Mouse (Mus musculus): ENCODE results near the gene Man2a2.

- TF ChIP-seq CTCF (conservative IDR thresholded peaks at IDR 0.05 in 1 of 2, IDR thresholded peaks at IDR 0.05 in 1 of 2; ENCODE audit: low read depth in 2 of 2, low read length in 2 of 2), result no peak
- TF ChIP-seq POLR2AphosphoS2 (IDR thresholded peaks at IDR 0.05; ENCODE audit: low read depth, low read length), result no peak
- TF ChIP-seq ZKSCAN1 (IDR thresholded peaks at IDR 0.05; ENCODE audit: borderline replicate concordance, low read depth, low read length), result no peak
- TF ChIP-seq TCF12 (IDR thresholded peaks at IDR 0.05; ENCODE audit: low read depth, low read length), result no peak
- no peak for TF ChIP-seq POLR2A (IDR thresholded peaks at IDR 0.05; ENCODE audit: low read depth, low read length)
- no peak for TF ChIP-seq MAX (IDR thresholded peaks at IDR 0.05; ENCODE audit: low read length)
- no peak for TF ChIP-seq MEF2A (IDR thresholded peaks at IDR 0.05; ENCODE audit: borderline replicate concordance, low read depth, low read length)
- TF ChIP-seq ZNF384 (IDR thresholded peaks at IDR 0.05; ENCODE audit: low read depth, low read length), result no peak
- no peak for TF ChIP-seq USF1 (IDR thresholded peaks at IDR 0.05; ENCODE audit: low read depth, low read length)
- no peak for TF ChIP-seq EP300 (IDR thresholded peaks at IDR 0.05; ENCODE audit: low read length)
- no peak for TF ChIP-seq SMC3 (IDR thresholded peaks at IDR 0.05; ENCODE audit: low read depth, low read length)
- no peak for TF ChIP-seq KAT2A (IDR thresholded peaks at IDR 0.05; ENCODE audit: insufficient replicate concordance, low read length)
- TF ChIP-seq USF2 (conservative IDR thresholded peaks at IDR 0.05; ENCODE audit: low read depth, low read length), result no peak
Measured at GRCm38 (mm10) chr7:80420586-80420985, 49.4 kb upstream of the Man2a2 start.
